Mouse (Mus musculus): ENCODE measurements around the gene Map3k9.

Gene Map3k9

DNA sequence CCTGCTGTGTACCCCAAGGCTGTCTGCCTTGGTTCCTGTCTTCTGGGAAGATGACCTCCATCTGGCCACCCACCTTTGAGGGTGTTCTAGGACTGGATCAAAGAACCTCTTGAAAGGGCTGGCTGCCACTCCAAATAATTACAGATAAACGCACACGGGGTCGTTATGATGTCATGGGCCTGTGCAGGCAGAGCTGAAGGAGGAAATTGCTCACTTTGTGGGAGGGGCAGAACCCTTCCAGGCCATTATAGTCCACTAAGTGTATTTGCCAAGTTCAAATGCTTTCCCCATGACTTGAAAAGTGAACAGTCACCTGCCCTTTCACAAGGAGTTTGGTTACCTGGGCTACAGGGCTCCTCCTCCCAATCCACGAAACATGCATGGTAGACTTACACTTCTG, 83.0 kb downstream of the Map3k9 start:
- DNase-seq: peak; percentile 10

DNA sequence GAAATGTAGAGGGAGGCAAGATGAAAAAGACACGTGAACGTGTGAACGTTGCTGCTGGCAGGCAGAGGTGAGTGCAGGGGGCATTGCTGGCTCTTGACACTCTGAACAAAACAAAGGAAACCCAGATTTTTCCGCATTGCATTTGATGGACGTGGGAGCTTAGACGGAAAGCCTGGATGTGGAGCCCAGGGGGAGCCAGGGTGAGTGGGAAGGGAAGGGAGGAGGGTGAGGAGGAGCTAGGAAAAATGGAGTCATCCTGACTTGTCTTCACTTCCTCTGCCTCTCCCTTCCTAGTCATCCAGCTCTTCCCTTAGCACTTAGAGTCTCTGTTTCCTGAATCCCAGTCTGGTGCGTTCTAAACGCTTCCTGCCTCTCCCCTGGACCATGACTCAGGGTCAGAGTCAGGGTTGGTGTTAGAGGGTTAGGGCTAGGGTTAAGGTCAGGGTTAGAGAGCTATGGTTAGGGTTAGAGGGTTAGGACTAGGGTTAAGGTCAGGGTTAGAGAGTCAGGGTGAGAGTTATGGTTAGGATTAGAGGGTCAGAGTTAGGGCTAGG, 89.7 kb downstream of the Map3k9 start:
- no peak for DNase-seq

DNA sequence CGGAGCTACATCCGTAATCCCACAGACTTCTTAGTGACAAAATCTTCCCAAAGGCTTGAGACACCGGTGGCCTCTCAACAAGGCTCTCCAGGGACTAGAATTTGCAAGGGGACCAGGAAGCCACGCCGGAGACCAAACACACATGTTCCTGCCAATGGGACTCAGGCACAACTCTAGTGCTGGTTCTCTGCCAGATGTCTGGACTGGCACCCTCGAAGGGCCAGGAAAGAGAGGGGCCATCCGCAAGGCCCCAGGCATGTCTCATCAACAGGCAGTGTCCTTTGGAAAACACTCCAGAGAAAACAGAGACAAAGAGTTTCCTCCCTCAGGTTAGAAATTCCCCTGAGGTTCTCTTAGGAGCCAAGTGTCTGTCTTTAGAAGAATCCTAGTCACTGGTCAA, 90.2 kb downstream of the Map3k9 start:
- no peak for DNase-seq

DNA sequence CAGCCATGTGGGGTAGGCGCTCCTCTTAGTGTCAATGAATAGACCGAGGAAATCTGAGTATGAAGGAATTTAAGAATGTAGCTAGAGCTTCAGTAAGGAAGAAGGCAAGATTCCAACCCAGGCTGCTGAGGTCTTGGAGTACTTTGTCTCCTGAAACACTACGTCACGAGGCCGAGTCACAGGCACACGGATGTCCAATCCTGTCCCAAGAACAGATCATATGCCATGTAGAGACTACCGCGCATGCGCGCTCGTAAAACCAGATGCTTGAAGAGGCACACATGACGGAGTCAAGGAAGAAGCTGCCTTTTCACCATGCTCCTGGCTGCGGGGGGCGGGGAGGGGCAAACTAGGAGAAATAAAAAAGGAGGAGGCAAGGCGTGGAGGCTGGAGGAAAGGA, 90.9 kb downstream of the Map3k9 start:
- no peak for DNase-seq

DNA sequence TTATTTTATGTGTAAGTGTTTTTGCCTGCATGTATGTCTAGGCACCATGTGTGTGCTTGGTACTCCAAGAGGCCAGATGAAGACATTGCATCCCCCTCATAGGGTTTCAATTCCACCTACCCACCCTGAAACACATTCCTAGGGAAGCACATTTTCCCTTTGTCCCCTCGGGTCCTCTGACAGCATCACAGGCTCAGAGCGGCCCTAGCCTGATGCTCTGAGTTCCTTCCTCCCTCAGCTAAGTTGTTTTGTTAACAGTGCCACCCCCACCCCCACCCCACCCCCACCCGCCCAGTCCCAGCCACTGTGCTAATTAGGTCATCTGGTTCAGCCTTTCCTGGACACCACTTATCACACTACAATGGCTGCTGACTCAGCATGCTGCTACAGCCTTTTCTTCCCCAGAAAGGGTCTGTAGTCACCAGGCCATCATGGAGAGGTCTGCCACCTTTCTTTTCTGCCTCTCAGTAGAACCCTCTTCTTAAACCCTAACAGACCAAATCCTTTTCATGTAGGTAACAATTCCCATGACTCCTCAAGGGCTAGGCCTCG, 91.4 kb downstream of the Map3k9 start:
- DNase-seq: no peak

DNA sequence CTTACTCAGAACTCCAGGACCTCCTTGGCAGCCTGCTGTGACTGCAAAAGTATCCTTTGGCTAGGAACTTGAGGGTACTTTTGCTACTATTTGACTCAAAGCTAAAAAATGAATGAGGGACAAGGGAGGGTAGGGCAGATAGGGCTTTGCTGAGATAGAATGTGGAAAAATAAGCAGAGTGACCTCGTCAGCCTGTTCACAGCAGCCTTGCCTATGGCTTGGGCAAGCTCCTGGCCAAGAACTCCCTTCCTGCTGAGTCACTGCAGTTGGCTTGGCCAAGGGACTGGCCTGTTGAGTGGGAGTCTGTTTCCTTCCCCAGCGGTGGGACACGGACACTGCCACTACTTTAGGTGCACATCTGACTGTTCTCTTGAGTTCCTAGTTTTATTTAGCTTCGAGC, 92.4 kb downstream of the Map3k9 start:
- DNase-seq: no peak

DNA sequence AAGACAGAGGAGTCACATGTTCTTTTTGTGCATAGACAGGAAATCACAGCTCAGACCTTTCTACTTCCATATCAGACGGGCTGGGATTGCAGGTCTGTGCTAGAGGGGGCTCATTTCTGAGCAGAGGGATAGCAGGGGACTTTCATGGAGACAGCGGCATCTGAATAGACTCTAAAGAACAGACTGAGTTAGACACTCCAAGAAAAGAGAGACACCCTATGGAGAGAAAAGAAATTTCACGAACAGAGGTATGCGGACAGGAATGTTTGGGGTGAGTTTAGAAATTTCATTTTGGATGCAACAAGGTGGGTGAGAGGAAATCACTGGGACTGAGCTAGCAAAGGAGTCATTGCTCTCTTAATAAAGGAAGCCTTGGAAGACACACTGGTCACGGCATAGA, 93.1 kb downstream of the Map3k9 start:
- no peak for DNase-seq

DNA sequence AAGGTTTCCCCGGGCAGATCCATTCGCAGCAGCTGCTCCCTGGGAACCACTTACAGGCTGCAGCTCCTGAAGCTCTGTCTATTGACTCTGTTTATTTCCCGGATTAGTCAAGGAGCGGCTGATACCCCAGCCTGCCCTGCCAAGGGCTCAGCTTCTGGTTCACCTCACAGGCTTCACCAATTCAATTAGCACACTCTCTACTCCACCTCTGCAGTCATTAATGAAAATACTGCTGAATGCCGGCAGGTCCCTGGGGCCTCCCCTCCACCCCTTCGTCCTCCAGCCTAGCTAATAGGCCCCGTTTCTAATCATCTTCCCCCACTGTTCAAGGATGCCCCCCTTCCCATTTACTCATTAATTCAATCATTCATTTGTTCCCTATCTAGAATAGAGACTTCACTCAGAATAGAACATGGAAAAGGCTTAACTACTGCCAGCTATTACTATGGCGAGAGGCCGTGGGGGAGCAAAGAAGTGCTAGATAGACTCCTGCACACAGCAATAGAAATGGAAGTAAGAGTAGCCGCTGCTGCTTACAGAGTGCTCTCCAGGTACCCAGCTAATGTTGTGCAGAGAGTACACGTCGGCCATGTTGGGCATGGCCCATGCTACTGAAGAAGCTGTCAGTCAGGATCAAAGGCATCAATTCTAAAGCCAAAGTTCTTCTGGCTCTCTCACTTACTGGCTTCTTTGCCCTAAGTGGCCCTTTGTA, 94.4 kb downstream of the Map3k9 start:
- no peak for DNase-seq

DNA sequence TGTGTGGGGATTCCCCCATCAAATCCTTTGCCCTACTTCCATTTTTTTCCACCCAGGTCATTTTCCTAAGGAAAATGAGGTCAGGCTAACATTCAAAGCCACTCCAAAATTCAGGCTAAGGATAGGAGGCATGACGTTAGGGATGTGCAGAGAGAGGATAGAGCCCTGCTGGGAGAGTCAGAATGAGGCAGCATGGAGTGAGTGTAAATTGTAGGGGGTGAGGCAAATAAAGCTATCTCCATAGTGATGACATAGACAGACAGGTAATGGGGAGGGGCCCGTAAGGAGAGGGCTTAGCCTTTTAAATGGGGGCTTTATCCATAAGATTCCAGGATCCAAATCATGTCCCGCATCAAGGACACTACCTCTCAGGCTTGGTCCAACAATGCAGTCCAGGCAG, 95.0 kb downstream of the Map3k9 start:
- no peak for DNase-seq

DNA sequence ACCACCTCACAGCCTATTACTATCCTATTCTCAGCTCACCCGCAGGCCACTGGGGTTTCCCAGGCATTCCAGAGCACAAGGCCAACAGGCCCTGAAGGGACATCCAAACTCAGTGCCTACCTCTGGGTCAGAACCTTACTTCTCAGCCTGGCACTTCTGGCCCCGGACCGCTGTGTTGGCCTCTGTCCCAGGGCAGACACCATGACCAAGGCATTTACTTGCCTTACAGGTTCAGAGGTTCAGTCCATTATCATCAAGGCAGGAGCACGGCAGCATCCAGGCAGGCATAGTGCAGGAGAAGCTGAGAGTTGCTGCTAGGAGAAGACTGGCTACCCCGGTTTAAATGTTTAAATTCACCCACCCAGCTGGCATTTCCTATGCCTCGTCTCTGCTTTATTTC, 96.9 kb downstream of the Map3k9 start:
- DNase-seq: no peak

DNA sequence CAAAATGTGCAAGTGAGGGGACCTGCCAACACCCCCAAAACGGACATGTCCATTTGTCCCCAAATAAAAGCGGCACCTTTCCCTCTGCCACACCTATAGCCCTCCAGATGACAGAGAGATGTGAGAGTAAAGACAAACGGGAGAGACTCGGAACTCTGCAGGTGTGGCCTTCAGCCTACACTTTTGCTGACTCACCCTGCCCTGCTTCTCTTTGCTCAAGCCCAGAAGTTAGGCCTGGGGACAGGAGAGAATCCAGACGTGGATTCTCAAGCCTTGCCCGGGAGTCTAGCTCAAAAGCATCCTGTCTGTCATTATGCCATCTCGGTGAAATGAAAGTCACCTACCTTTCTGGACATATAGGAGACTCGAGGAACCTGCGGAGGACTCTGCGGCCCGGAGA, 97.6 kb downstream of the Map3k9 start:
- no peak for DNase-seq

DNA sequence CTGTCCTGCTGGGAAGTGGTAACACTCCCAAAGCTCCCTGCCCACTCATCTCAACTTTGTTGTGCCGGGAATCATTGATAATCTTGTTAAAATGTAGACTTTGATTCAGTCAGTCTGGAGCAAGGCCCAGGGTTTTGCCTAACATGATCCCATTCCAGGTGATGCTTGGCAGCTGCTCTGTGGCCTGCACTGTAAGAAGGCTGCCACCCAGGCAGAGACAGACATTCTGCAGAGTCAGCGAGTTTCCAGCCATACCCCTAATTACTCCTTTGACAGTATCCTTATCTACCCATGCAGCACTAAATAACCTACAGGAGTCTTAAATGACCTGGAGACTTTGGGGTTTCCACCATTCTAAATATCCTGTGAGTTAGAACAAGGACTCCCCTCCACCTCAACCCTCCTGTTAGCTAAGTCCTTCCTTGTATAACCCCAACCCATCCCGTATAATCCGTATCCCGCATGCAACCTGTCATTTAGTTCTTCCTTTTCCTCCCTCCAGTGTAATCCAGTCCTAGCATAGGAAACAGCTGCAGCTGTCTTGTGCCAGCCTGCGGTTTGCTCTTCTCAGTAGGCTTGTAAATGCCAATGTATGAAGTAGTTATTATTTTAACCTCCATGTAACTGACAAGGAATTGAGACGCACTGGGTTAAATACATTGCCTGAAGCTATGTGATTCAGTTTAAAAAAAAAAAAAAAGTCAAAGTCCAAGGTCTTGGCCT, 101.0 kb downstream of the Map3k9 start:
- DNase-seq: no peak

DNA sequence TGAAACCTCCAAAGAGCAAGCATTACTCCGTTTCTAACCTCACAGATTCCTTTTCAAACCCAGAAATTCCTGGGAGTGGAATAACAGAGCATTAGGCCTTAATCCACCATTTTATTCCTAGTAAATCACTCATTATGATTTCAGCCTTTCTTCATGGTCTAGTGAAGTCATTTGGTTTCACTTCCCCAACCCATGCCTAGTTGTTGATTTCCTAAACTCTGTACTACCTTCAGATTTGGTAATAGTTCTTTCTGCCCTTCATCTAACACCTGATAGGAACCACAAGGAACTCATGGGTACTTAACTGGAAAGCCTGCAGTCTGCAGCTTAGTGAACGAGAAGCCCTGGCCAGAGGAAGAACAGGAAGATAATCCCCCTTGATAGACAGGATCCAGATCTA, 105.4 kb downstream of the Map3k9 start:
- DNase-seq: no peak

Data from cerebellum, adult 11-12 months (tissue).